Mouse (Mus musculus): ENCODE results near the gene Ptrh2.
A peak's percentile ranks its signal among the peaks of the same experiment; 100 is the strongest.
"Not testable (repeated sequence)": the region's sequence is repeated elsewhere in the genome, so short reads cannot be mapped to it uniquely, and the experiment has no call there.

Gene Ptrh2

DNA sequence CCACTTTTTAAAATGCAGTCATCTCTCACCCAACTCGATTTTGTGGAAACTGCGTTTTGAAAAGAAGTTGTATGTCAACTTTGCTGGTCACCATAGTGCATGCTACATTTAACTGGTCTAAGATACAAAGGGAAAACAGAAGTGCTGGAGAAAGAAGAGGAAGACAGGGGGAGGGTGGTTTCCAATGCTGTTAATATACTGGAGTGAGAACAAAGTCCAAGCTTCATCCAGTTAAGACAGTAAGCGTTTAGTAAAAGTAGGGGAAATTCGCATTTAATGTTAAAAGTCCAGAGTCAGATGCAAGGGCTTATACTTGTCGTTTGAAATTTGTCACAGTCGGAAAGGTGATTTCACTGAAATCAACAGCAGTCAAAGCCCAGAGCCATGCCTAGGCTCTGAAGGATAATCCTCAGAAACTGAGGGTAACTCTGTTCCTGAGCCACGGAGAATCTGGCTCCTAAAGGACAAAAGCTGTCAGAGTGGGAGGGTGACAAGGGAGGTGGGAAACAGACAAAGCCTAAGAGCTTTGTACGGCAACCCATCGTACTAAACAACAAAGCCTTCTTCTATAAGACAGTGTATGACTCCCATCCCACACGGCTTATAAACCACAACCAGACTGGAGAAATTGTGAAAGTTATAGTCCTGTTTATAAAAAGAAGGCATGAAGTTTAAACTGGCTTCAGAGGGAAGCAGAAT, 50.6 kb downstream of the Ptrh2 start:
- DNase-seq, result peak in 1 of 2 experiments; percentile 50

DNA sequence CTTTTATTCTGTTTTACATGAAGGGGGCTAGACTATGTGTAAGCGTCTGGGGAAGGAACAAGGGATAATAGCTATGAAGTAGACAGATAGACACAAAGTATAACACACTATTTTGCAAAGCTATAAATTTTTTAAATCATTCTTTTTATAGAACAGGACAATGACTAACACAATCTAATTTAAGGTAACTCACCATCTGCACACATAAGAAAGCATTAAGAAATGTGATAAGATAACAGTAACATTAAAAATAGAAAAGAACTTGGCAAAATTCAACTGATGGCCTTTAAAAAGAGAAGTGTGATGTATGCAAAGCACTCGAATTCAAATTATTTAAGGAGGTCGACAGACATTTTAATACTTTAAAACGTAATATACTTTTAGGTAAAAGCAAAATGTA, 51.2 kb downstream of the Ptrh2 start:
- DNase-seq, result no peak

DNA sequence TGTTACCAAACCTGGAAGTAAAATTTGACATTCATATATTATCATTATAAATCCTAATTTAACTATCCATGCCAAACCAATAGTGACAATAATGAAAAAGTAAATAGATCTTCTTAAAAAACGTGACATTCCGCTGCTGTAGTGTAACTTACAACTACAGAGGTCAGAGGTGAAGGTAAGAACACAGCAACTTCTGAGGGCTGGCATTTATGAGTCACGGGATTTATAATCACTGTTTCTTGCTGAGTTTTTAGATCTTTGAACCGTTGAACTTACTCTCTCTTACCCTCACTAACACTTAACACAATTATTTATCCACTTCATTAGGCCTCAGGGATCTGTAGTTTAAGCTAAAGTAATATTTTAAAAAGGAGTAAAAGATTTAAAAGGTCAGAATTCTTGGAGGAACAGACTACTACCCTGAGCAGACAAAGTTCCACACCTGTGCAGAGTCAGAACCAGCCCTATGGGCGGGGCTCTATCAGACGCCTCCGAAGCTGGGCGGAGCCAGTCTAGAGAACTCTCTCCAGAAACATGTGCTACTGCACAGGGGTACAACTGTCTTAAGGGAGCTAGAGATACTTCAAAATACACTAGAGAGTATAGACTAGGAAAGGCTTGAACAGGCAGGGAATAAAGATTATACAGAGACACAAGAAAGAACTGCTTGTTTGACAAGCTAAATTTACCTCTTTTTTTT, 53.7 kb downstream of the Ptrh2 start:
- DNase-seq, result peak; percentile 42 to 67

DNA sequence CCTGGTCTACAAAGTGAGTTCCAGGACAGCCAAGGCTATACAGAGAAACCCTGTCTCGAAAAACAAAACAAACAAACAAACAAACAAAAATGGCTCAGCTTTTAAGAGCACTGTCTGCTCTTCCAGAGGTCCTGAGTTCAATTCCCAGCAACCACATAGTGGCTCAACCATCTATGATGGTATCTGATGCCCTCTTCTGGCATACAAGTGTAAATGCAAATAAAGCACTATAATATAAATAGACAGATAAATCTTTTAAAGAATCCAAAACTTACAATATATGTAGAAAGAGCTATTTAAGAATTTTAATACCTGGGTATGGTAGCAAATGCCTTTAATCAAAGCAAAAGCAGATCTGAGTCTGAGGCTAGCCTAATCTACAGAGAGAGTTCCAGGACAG, 54.5 kb downstream of the Ptrh2 start:
- not testable (repeated sequence) for DNase-seq

DNA sequence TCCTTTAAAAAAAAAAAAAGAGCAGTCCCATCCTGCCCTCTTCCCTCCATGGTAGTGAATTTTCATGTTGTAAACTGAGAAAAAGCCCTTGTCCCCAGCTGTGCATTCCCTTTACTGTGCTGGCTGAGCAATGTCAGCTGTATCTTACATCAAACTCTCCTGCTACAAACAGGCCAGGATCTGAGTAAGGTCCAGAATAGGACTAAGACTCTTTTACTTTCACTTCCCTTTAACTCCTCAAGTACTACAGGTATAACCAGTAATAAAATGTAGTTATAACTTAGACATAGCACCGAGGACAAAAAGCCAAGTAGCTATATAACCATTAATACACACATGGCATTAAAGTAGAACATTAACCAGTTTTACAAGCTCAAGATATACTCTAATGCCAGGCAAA, 55.2 kb downstream of the Ptrh2 start:
- DNase-seq, result no peak

DNA sequence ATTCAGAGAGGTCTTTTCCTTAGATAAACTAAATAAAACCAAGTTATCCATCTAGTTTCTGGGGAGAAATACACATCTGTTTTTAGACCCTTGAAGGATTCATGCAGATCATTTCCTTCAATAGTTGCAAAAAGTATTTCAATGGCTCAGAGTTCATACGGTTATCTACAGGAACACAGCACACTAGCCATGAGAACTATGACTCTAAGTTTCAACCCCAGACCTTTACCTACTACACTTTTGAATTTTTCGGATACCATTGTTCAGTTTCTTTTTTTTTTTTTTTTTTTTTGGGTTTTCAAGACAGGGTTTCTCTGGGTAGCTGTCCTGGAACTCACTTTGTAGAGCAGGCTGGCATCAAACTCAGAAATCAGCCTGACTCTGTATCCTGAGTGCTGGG, 55.7 kb downstream of the Ptrh2 start:
- DNase-seq, result no peak

DNA sequence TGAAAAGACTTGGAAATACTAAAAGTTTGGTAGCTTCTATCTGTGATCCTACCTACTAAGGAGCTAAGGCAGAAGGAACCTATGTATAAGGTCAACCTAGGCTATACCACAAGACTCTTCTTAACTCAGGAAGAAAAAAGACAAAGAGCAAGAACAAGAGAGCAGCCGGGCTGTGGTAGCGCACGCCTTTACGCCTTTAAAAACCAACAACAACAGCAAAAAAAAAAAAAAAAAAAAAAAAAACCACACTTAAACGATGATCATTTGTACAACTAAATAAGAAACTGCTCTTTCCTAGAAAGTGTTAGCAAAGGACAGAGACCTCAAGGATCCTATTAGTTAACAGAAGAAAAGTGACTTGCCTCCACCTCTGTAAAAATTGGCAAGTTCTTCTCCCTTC, 57.7 kb downstream of the Ptrh2 start:
- no peak for DNase-seq

Measured in kidney, postnatal 36 days (tissue).